Mouse (Mus musculus): Measurements from ENCODE around the gene Zfp36l2. TPM values are rescaled to one million over a fixed set of nuclear protein-coding genes. Genes with fewer than 3 reads are reported as not detected.

Gene Zfp36l2
- polyA plus RNA-seq, 1 experiment from 2014 or later, result 6.8 TPM

- Histone ChIP-seq H3K9me3 (ENCODE audit: control insufficient read depth, low read length) (no peaks in the 10 kb centered on the region), H3K27ac (peak overlapping the region; percentile 45), H3K4me3 (replicated peaks; ENCODE audit: low read length) (peak overlapping the region; percentile 15), H3K9ac (no peak overlapping the region), H3K36me3 (replicated peaks; ENCODE audit: control insufficient read depth, insufficient read depth) (0 out of 2 replicates have a peak, but pooled peaks cover 5% of the 10 kb centered on the region), H3K4me1 (replicated peaks; ENCODE audit: control insufficient read depth, insufficient read depth, low read length) (0 out of 2 replicates have a peak, but pooled peaks cover 4% of the 10 kb centered on the region), H3K27me3 (ENCODE audit: control insufficient read depth, insufficient read depth, low read length) (peaks cover 20% of the 10 kb centered on the region), H3K4me2 (replicated peaks) (peak overlapping the region; percentile 34)
- no peak for DNase-seq (ENCODE audit: low spot score)
- WGBS, result 41% methylated on average over 16 of the region's 16 CpGs
- ATAC-seq (ENCODE audit: low FRiP score), result no peak
These were observed 5.2 kb downstream of the Zfp36l2 start for GRCm38 (mm10) chr17:84182311-84183271.

- DNase-seq (ENCODE audit: low spot score), result no peak
- H3K27me3 ChIP-seq (ENCODE audit: control insufficient read depth, insufficient read depth, low read length), result peaks cover 17% of the 10 kb centered on the region
- H3K36me3 ChIP-seq (replicated peaks; ENCODE audit: control insufficient read depth, insufficient read depth), result 0 out of 2 replicates have a peak, but pooled peaks cover 5% of the 10 kb centered on the region
- H3K27ac ChIP-seq, result peak overlapping the region; percentile 43
- H3K4me1 ChIP-seq (replicated peaks; ENCODE audit: control insufficient read depth, insufficient read depth, low read length), result 0 out of 2 replicates have a peak, but pooled peaks cover 4% of the 10 kb centered on the region
- no peak overlapping the region for H3K4me3 ChIP-seq (replicated peaks; ENCODE audit: low read length)
- no peak overlapping the region for H3K4me2 ChIP-seq (replicated peaks)
- H3K9me3 ChIP-seq (ENCODE audit: control insufficient read depth, low read length), result no peaks in the 10 kb centered on the region
- no peak overlapping the region for H3K9ac ChIP-seq
- no peak for ATAC-seq (ENCODE audit: low FRiP score)
- 65% methylated on average over 18 of the region's 18 CpGs for WGBS
These were observed 6.0 kb downstream of the Zfp36l2 start for GRCm38 (mm10) chr17:84181502-84182310.

GRCm38 (mm10) chr17:84180715-84181501 lies 6.8 kb downstream of the Zfp36l2 start:
- WGBS, result 52% methylated on average over 11 of the region's 11 CpGs
- Histone ChIP-seq H3K4me3 (replicated peaks; ENCODE audit: low read length) (no peak overlapping the region), H3K4me1 (replicated peaks; ENCODE audit: control insufficient read depth, insufficient read depth, low read length) (no peaks in the 10 kb centered on the region), H3K9ac (no peak overlapping the region), H3K27me3 (ENCODE audit: control insufficient read depth, insufficient read depth, low read length) (peaks cover 10% of the 10 kb centered on the region), H3K9me3 (ENCODE audit: control insufficient read depth, low read length) (no peaks in the 10 kb centered on the region), H3K27ac (0 out of 2 replicates have a peak overlapping the region, but pooled peaks have one; percentile 14), H3K36me3 (replicated peaks; ENCODE audit: control insufficient read depth, insufficient read depth) (no peaks in the 10 kb centered on the region), H3K4me2 (replicated peaks) (no peak overlapping the region)
- ATAC-seq (ENCODE audit: low FRiP score), result 0 out of 2 replicates have a peak, but pooled peaks have one; percentile 29
- no peak for DNase-seq (ENCODE audit: low spot score)

GRCm38 (mm10) chr17:84179973-84180365 lies 7.8 kb downstream of the Zfp36l2 start:
- peaks cover 3% of the 10 kb centered on the region for H3K27me3 ChIP-seq (ENCODE audit: control insufficient read depth, insufficient read depth, low read length)
- H3K4me3 ChIP-seq (replicated peaks; ENCODE audit: low read length), result no peak overlapping the region
- no peak for ATAC-seq (ENCODE audit: low FRiP score)
- no peaks in the 10 kb centered on the region; the same call in 1 of the 2 replicates for H3K9me3 ChIP-seq (ENCODE audit: control insufficient read depth, low read length)
- H3K4me1 ChIP-seq (replicated peaks; ENCODE audit: control insufficient read depth, insufficient read depth, low read length), result no peaks in the 10 kb centered on the region
- no peak overlapping the region for H3K9ac ChIP-seq
- H3K4me2 ChIP-seq (replicated peaks), result no peak overlapping the region
- no peak overlapping the region for H3K27ac ChIP-seq
- DNase-seq (ENCODE audit: low spot score), result no peak
- WGBS, result 86% methylated on average over 4 of the region's 4 CpGs
- no peaks in the 10 kb centered on the region for H3K36me3 ChIP-seq (replicated peaks; ENCODE audit: control insufficient read depth, insufficient read depth)

GRCm38 (mm10) chr17:84179026-84179972 lies 8.4 kb downstream of the Zfp36l2 start:
- no peak overlapping the region for H3K4me3 ChIP-seq (replicated peaks; ENCODE audit: low read length)
- ATAC-seq (ENCODE audit: low FRiP score) (no peak), DNase-seq (ENCODE audit: low spot score) (no peak)
- no peaks in the 10 kb centered on the region for H3K4me1 ChIP-seq (replicated peaks; ENCODE audit: control insufficient read depth, insufficient read depth, low read length)
- no peaks in the 10 kb centered on the region for H3K36me3 ChIP-seq (replicated peaks; ENCODE audit: control insufficient read depth, insufficient read depth)
- no peaks in the 10 kb centered on the region; the same call in 1 of the 2 replicates for H3K9me3 ChIP-seq (ENCODE audit: control insufficient read depth, low read length)
- H3K4me2 ChIP-seq (replicated peaks), result no peak overlapping the region
- H3K27ac ChIP-seq, result no peak overlapping the region
- 88% methylated on average over 17 of the region's 17 CpGs for WGBS
- no peaks in the 10 kb centered on the region for H3K27me3 ChIP-seq (ENCODE audit: control insufficient read depth, insufficient read depth, low read length)
- no peak overlapping the region for H3K9ac ChIP-seq

GRCm38 (mm10) chr17:84177481-84177880 lies 10.3 kb downstream of the Zfp36l2 start:
- no peak for DNase-seq (ENCODE audit: low spot score)
- Histone ChIP-seq H3K36me3 (replicated peaks; ENCODE audit: control insufficient read depth, insufficient read depth) (no peaks in the 10 kb centered on the region), H3K27ac (no peak overlapping the region), H3K4me3 (replicated peaks; ENCODE audit: low read length) (no peak overlapping the region), H3K9ac (no peak overlapping the region), H3K27me3 (ENCODE audit: control insufficient read depth, insufficient read depth, low read length) (no peaks in the 10 kb centered on the region), H3K9me3 (ENCODE audit: control insufficient read depth, low read length) (no peaks in the 10 kb centered on the region; the same call in 1 of the 2 replicates), H3K4me1 (replicated peaks; ENCODE audit: control insufficient read depth, insufficient read depth, low read length) (no peaks in the 10 kb centered on the region), H3K4me2 (replicated peaks) (no peak overlapping the region)
- WGBS, result 21% methylated on average over 8 of the region's 8 CpGs
- no peak for ATAC-seq (ENCODE audit: low FRiP score)

- ATAC-seq (ENCODE audit: low FRiP score), result no peak
These were observed 11.3 kb downstream of the Zfp36l2 start for GRCm38 (mm10) chr17:84176446-84176845.

GRCm38 (mm10) chr17:84175196-84175595 lies 12.6 kb downstream of the Zfp36l2 start:
- H3K4me3 ChIP-seq (replicated peaks; ENCODE audit: low read length), result no peak overlapping the region
- H3K36me3 ChIP-seq (replicated peaks; ENCODE audit: control insufficient read depth, insufficient read depth), result no peaks in the 10 kb centered on the region
- H3K4me1 ChIP-seq (replicated peaks; ENCODE audit: control insufficient read depth, insufficient read depth, low read length), result no peaks in the 10 kb centered on the region
- H3K4me2 ChIP-seq (replicated peaks), result no peak overlapping the region
- no peak for DNase-seq (ENCODE audit: low spot score)
- 99% methylated on average over 17 of the region's 17 CpGs for WGBS
- no peaks in the 10 kb centered on the region; the same call in 1 of the 2 replicates for H3K9me3 ChIP-seq (ENCODE audit: control insufficient read depth, low read length)
- no peak overlapping the region for H3K9ac ChIP-seq
- no peak for ATAC-seq (ENCODE audit: low FRiP score)
- no peak overlapping the region for H3K27ac ChIP-seq
- H3K27me3 ChIP-seq (ENCODE audit: control insufficient read depth, insufficient read depth, low read length), result no peaks in the 10 kb centered on the region

More at GRCm38 (mm10) chr17:84176446-84176845, 11.3 kb downstream of the Zfp36l2 start:
- Histone ChIP-seq H3K4me2 (replicated peaks) (no peak overlapping the region), H3K27me3 (ENCODE audit: control insufficient read depth, insufficient read depth, low read length) (no peaks in the 10 kb centered on the region), H3K4me3 (replicated peaks; ENCODE audit: low read length) (no peak overlapping the region), H3K9ac (no peak overlapping the region), H3K36me3 (replicated peaks; ENCODE audit: control insufficient read depth, insufficient read depth) (no peaks in the 10 kb centered on the region), H3K4me1 (replicated peaks; ENCODE audit: control insufficient read depth, insufficient read depth, low read length) (no peaks in the 10 kb centered on the region), H3K9me3 (ENCODE audit: control insufficient read depth, low read length) (no peaks in the 10 kb centered on the region; the same call in 1 of the 2 replicates), H3K27ac (no peak overlapping the region)
- 90% methylated on average over 7 of the region's 7 CpGs for WGBS
- no peak for DNase-seq (ENCODE audit: low spot score)

Measured in hindbrain, embryonic 14.5 days (tissue).